Mouse (Mus musculus): ENCODE data around the gene Kcnq2. TPM values are rescaled to one million over a fixed set of nuclear protein-coding genes. Genes with fewer than 3 reads are reported as not detected.

Gene Kcnq2
- total RNA-seq (2023; ENCODE audit: inconsistent age), result not detected in 4 replicates

GRCm38 (mm10) chr2:181134591-181135445 lies at the start of gene Kcnq2:
Gene Kcnq2, minus strand, starts transcription at chr2:181135300.

GRCm38 (mm10) chr2:181156248-181157121 lies 21.4 kb upstream of the Kcnq2 start, which contains the start of gene Eef1a2:
Gene Eef1a2, minus strand, starts transcription at chr2:181157014.

GRCm38 (mm10) chr2:181043437-181043836 lies 91.7 kb downstream of the Kcnq2 start, which contains the start of gene Chrna4:
Gene Chrna4, minus strand, starts transcription at chr2:181043546.

Other genes starting within 250 kb of the Kcnq2 start
- 84.3 to 94.2 TPM (median 88.3 TPM) in 4 replicates for gene Ythdf1, start 214.4 kb downstream of the Kcnq2 start, total RNA-seq (2023; ENCODE audit: inconsistent age)
- gene Birc7, start 206.3 kb downstream of the Kcnq2 start, total RNA-seq (2023; ENCODE audit: inconsistent age), result not detected in 4 replicates
- not detected in 4 replicates for gene Nkain4, start 180.6 kb downstream of the Kcnq2 start, total RNA-seq (2023; ENCODE audit: inconsistent age)
- gene Arfgap1, start 168.1 kb downstream of the Kcnq2 start, total RNA-seq (2023; ENCODE audit: inconsistent age), result 78.6 to 86.2 TPM (median 81.3 TPM) in 4 replicates
- 1.3 to 3.4 TPM (median 1.7 TPM) in 4 replicates for gene Col20a1, start 148.8 kb downstream of the Kcnq2 start, total RNA-seq (2023; ENCODE audit: inconsistent age)
- gene Chrna4, start 91.8 kb downstream of the Kcnq2 start, total RNA-seq (2023; ENCODE audit: inconsistent age), result not detected in 4 replicates
- gene Eef1a2, start 21.7 kb upstream of the Kcnq2 start, total RNA-seq (2023; ENCODE audit: inconsistent age), result not detected in 4 replicates
- gene Ppdpf, start 51.9 kb upstream of the Kcnq2 start, total RNA-seq (2023; ENCODE audit: inconsistent age), result 186 to 195 TPM (median 191 TPM) in 4 replicates
- gene Ptk6, start 67.5 kb upstream of the Kcnq2 start, total RNA-seq (2023; ENCODE audit: inconsistent age), result 0.16 to 0.42 TPM (median 0.30 TPM) in 3 of 4 replicates, not detected in the other
- gene Srms, start 77.9 kb upstream of the Kcnq2 start, total RNA-seq (2023; ENCODE audit: inconsistent age), result 1.6 to 3.2 TPM (median 2.6 TPM) in 4 replicates
- 0.45 to 1.2 TPM (median 0.86 TPM) in 3 of 4 replicates, not detected in the other for gene Fndc11, start 84.7 kb upstream of the Kcnq2 start, total RNA-seq (2023; ENCODE audit: inconsistent age)
- gene Helz2, start 106.7 kb upstream of the Kcnq2 start, total RNA-seq (2023; ENCODE audit: inconsistent age), result 330 to 405 TPM (median 363 TPM) in 4 replicates
- gene Gmeb2, start 152.7 kb upstream of the Kcnq2 start, total RNA-seq (2023; ENCODE audit: inconsistent age), result 54.4 to 67.7 TPM (median 58.3 TPM) in 4 replicates
- gene Stmn3, start 179.2 kb upstream of the Kcnq2 start, total RNA-seq (2023; ENCODE audit: inconsistent age), result not detected in 4 replicates
- gene Rtel1, start 184.4 kb upstream of the Kcnq2 start, total RNA-seq (2023; ENCODE audit: inconsistent age), result 100 to 125 TPM (median 112 TPM) in 4 replicates
- 66.0 to 80.8 TPM (median 75.7 TPM) in 4 replicates for gene Zgpat, start 229.6 kb upstream of the Kcnq2 start, total RNA-seq (2023; ENCODE audit: inconsistent age)
- gene Arfrp1, start 230.1 kb upstream of the Kcnq2 start, total RNA-seq (2023; ENCODE audit: inconsistent age), result 88.0 to 95.4 TPM (median 92.8 TPM) in 4 replicates
- 57.8 to 65.4 TPM (median 60.3 TPM) in 4 replicates for gene Lime1, start 244.8 kb upstream of the Kcnq2 start, total RNA-seq (2023; ENCODE audit: inconsistent age)

All from B cell, adult (primary cell).